Mouse (Mus musculus): ENCODE results near the gene Prpf40b. TPM values are rescaled to one million over a fixed set of nuclear protein-coding genes. Genes with fewer than 3 reads are reported as not detected.

Gene Prpf40b
- 26.7 TPM for polyA plus RNA-seq (2017; shearing (Covaris generic))

GRCm38 (mm10) chr15:99294813-99295374, at the start of gene Prpf40b:
Gene Prpf40b, plus strand, starts transcription at chr15:99295087.

DNA sequence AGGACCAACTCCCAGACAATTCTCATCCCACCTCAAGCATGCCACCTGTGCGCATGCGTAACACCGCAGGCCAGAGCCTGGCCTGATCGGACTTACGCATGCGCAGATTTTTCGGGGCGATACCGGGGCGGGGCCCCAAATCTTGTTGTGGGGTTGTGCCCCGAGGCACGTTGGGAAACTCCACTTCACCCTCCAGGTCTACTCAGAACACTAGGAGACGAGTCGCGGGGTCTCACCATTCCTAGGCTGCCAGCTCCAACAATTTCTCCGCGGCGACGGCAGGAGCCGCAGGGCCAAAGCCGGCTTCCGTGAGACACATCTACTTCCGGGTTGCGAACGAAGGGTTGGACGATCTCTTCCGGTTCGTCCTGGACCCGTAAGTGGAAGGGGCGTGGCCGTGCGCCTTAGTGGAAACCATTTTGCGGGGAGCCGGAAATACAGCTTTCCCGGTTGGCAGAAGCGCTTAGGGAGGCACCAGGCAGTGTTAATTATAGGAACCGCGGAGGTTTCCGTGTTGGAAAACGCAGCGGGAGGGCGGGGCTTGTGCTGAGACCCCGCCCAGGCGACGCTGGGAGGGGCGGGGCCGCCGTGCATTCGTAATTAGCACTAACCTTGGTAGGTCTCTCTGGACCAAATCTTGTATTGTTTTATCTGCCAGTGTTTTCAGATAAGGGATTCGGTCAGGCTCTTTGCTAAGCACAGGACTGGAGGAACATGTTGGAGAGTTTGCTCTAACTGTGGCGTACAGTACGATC, 43.1 kb upstream of the Prpf40b start, which contains the start of gene Mcrs1:
Gene Mcrs1, minus strand, starts transcription at position 336 of the 755 bp plus-strand sequence.

GRCm38 (mm10) chr15:99295484-99295981, 646 bp downstream of the Prpf40b start, which contains the start of gene Fam186b:
Gene Fam186b, minus strand, starts transcription at chr15:99295888.

Other genes starting within 250 kb of the Prpf40b start
- gene Prph, start 239.9 kb upstream of the Prpf40b start, polyA plus RNA-seq (2017; shearing (Covaris generic)), result not detected
- gene Troap, start 220.5 kb upstream of the Prpf40b start, polyA plus RNA-seq (2017; shearing (Covaris generic)), result not detected
- not detected for gene C1ql4, start 207.3 kb upstream of the Prpf40b start, polyA plus RNA-seq (2017; shearing (Covaris generic))
- gene Dnajc22, start 201.9 kb upstream of the Prpf40b start, polyA plus RNA-seq (2017; shearing (Covaris generic)), result 0.37 TPM
- 0.68 TPM for gene Spats2, start 169.2 kb upstream of the Prpf40b start, polyA plus RNA-seq (2017; shearing (Covaris generic))
- 1.7 TPM for gene Kcnh3, start 70.2 kb upstream of the Prpf40b start, polyA plus RNA-seq (2017; shearing (Covaris generic))
- gene Mcrs1, start 43.1 kb upstream of the Prpf40b start, polyA plus RNA-seq (2017; shearing (Covaris generic)), result 89.8 TPM
- gene Fam186b, start 801 bp downstream of the Prpf40b start, polyA plus RNA-seq (2017; shearing (Covaris generic)), result 0.71 TPM
- gene Fmnl3, start 75.4 kb downstream of the Prpf40b start, polyA plus RNA-seq (2017; shearing (Covaris generic)), result 48.1 TPM
- 123 TPM for gene Tmbim6, start 97.8 kb downstream of the Prpf40b start, polyA plus RNA-seq (2017; shearing (Covaris generic))
- gene Nckap5l, start 162.7 kb downstream of the Prpf40b start, polyA plus RNA-seq (2017; shearing (Covaris generic)), result 27.7 TPM
- 13.2 TPM for gene Bcdin3d, start 179.6 kb downstream of the Prpf40b start, polyA plus RNA-seq (2017; shearing (Covaris generic))
- 0.02 TPM for gene Faim2, start 233.1 kb downstream of the Prpf40b start, polyA plus RNA-seq (2017; shearing (Covaris generic))